Comparison of ENCODE assay signal across 10 mouse cellular contexts in genomic region chr9:57541312-57541711, GRCm38 (mm10). TPM values are rescaled to one million over a fixed set of nuclear protein-coding genes. Genes with fewer than 3 reads are reported as not detected.
DNase-seq lines count a peak whose midpoint lies in the region; ATAC-seq lines count a peak whose summit lies in the region.
"Had no signal": no experiment of that assay in that cellular context is flagged by ENCODE, and none has a peak within 500 bp of the region (broad histone marks: within the 10 kb centered on the region; RNA-seq: fewer than 3 reads in every experiment).

No protein-coding gene starts in this region.

- intact Hi-C loops in heart, postnatal 10 days (cut with DNase I), result loop anchor here (1.0 to 5.0 kb wide), 2 partner anchors 46 to 114 kb away; partner anchors contain the start of gene Ulk3

- ATAC-seq in heart, embryonic 11.5 days (replicated peaks; ENCODE audit: insufficient number of reproducible peaks, low FRiP score, low TSS enrichment), result no peak

- peaks cover 7% of the 10 kb centered on the region for H3K4me1 ChIP-seq in heart, embryonic 11.5 days (ENCODE audit: control insufficient read depth, insufficient read depth, low read length)
- peaks cover 27% of the 10 kb centered on the region for H3K4me1 ChIP-seq in forebrain, embryonic 10.5 days

- no peak overlapping the region for H3K4me3 ChIP-seq in heart, embryonic 11.5 days (ENCODE audit: low read depth, low read length)
- H3K4me3 ChIP-seq in forebrain, embryonic 10.5 days, result no peak overlapping the region
- H3K4me3 ChIP-seq: megakaryocyte, embryonic 14.5 days had no signal

- H3K4me2 ChIP-seq in heart, embryonic 11.5 days, result no peak overlapping the region

- no peaks in the 10 kb centered on the region for H3K9me3 ChIP-seq in heart, embryonic 11.5 days (replicated peaks; ENCODE audit: control insufficient read depth, low read length)
- no peaks in the 10 kb centered on the region for H3K9me3 ChIP-seq in forebrain, embryonic 10.5 days
- H3K9me3 ChIP-seq: megakaryocyte, embryonic 14.5 days had no signal

- H3K27me3 ChIP-seq in heart, embryonic 11.5 days (ENCODE audit: control insufficient read depth, insufficient read depth, low read length), result no peaks in the 10 kb centered on the region
- H3K27me3 ChIP-seq in forebrain, embryonic 10.5 days (ENCODE audit: poor library complexity, severe bottlenecking), result no peaks in the 10 kb centered on the region
- H3K27me3 ChIP-seq: megakaryocyte, embryonic 14.5 days had no signal

- DNase-seq in heart, postnatal 10 days, result peak; percentile 69 to 80
- DNase-seq in right cerebral cortex, postnatal 14 days, result peak; percentile 44
- DNase-seq in right cerebral cortex, postnatal 4 days, result no peak
- DNase-seq in c-Kit-positive CD71-positive TER-119-positive erythroid progenitor cells, embryonic 14.5 days (ENCODE audit: low spot score), result peak; percentile 63
- DNase-seq in induced T-regulatory cell, adult 2 months (ENCODE audit: low read depth), result peak; percentile 82
- peak; percentile 87 for DNase-seq in retina, embryonic 14.5 days (ENCODE audit: low spot score)
- DNase-seq in forebrain, embryonic 10.5 days (ENCODE audit: extremely low spot score, low spot score), result no peak

- H3K27ac ChIP-seq in heart, embryonic 11.5 days (ENCODE audit: low read depth, low read length), result no peak overlapping the region
- no peak overlapping the region for H3K27ac ChIP-seq in forebrain, embryonic 10.5 days

- WGBS in heart, embryonic 11.5 days (ENCODE audit: insufficient replicate concordance), result 9% methylated on average over 1 of the region's 1 CpGs
- 31% methylated on average over 1 of the region's 1 CpGs for WGBS in forebrain, embryonic 10.5 days

- H3K36me3 ChIP-seq in heart, embryonic 11.5 days (ENCODE audit: control insufficient read depth, insufficient read depth, low read length), result peaks cover 33% of the 10 kb centered on the region
- H3K36me3 ChIP-seq in forebrain, embryonic 10.5 days (replicated peaks), result peaks cover 77% of the 10 kb centered on the region

- no peak overlapping the region for H3K9ac ChIP-seq in heart, embryonic 11.5 days (ENCODE audit: low read depth, low read length)

RNA-seq across cellular contexts. Expression of gene Fam219b, which starts 4.0 kb away (rescaled TPM):
- total RNA-seq in heart, postnatal 10 days (2021), result 1 to 10 TPM; 8.0 to 9.1 TPM
- 12.1 and 12.6 TPM in 2 replicates for polyA plus RNA-seq in heart, embryonic 11.5 days (2014; fragmentation: Nextera tagmentation; extraction: Ambion mirVana)
- polyA plus RNA-seq in forebrain, embryonic 10.5 days (2016; fragmentation: Nextera tagmentation; extraction: Ambion mirVana), result 17.7 and 18.7 TPM in 2 replicates

RNA-seq across cellular contexts. Expression of gene Mpi, which starts 11.3 kb away (rescaled TPM):
- total RNA-seq in heart, postnatal 10 days (2021), result 100 to 1,000 TPM; 129 to 131 TPM
- 67.5 and 76.1 TPM in 2 replicates for polyA plus RNA-seq in heart, embryonic 11.5 days (2014; fragmentation: Nextera tagmentation; extraction: Ambion mirVana)
- polyA plus RNA-seq in forebrain, embryonic 10.5 days (2016; fragmentation: Nextera tagmentation; extraction: Ambion mirVana), result 63.2 and 66.9 TPM in 2 replicates

RNA-seq across cellular contexts. Expression of gene Scamp2, which starts 19.4 kb away (rescaled TPM):
- total RNA-seq in heart, postnatal 10 days (2021), result 10 to 100 TPM; 34.3 to 35.4 TPM
- 53.3 and 54.9 TPM in 2 replicates for polyA plus RNA-seq in heart, embryonic 11.5 days (2014; fragmentation: Nextera tagmentation; extraction: Ambion mirVana)
- 51.1 and 52.8 TPM in 2 replicates for polyA plus RNA-seq in forebrain, embryonic 10.5 days (2016; fragmentation: Nextera tagmentation; extraction: Ambion mirVana)

RNA-seq across cellular contexts. Expression of gene Cox5a, which starts 20.2 kb away (rescaled TPM):
- 1,000 to 10,000 TPM; 2,186 to 2,217 TPM for total RNA-seq in heart, postnatal 10 days (2021)
- polyA plus RNA-seq in heart, embryonic 11.5 days (2014; fragmentation: Nextera tagmentation; extraction: Ambion mirVana), result 1,178 and 1,213 TPM in 2 replicates
- 686 and 693 TPM in 2 replicates for polyA plus RNA-seq in forebrain, embryonic 10.5 days (2016; fragmentation: Nextera tagmentation; extraction: Ambion mirVana)

RNA-seq across cellular contexts. Expression of gene Rpp25, which starts 37.5 kb away (rescaled TPM):
- total RNA-seq in heart, postnatal 10 days (2021), result 1 to 10 TPM; 3.4 to 5.7 TPM
- 16.3 and 17.1 TPM in 2 replicates for polyA plus RNA-seq in heart, embryonic 11.5 days (2014; fragmentation: Nextera tagmentation; extraction: Ambion mirVana)
- polyA plus RNA-seq in forebrain, embryonic 10.5 days (2016; fragmentation: Nextera tagmentation; extraction: Ambion mirVana), result 1.2 and 1.4 TPM in 2 replicates
- total RNA-seq: hematopoietic stem cell, adult 5-6 weeks had no signal

Comparison
In these comparisons a context has a peak if more than half of its experiments do, and no peak if none do; other contexts are left out.
1. DNase-seq: peak in heart, postnatal 10 days (2 of 2), right cerebral cortex, postnatal 14 days (single experiment), c-Kit-positive CD71-positive TER-119-positive erythroid progenitor cells, embryonic 14.5 days (single experiment), induced T-regulatory cell, adult 2 months (single experiment) and retina, embryonic 14.5 days (single experiment); none in right cerebral cortex, postnatal 4 days (single experiment) and forebrain, embryonic 10.5 days (single experiment).